Mouse (Mus musculus): Measurements from ENCODE around the gene Slc39a7. TPM values are rescaled to one million over a fixed set of nuclear protein-coding genes. Genes with fewer than 3 reads are reported as not detected.
A peak's percentile ranks its signal among the peaks of the same experiment; 100 is the strongest.
"Not testable (repeated sequence)": the region's sequence is repeated elsewhere in the genome, so short reads cannot be mapped to it uniquely, and the experiment has no call there.

Gene Slc39a7
- polyA plus RNA-seq, 1 experiment, result 57.2 TPM

DNA sequence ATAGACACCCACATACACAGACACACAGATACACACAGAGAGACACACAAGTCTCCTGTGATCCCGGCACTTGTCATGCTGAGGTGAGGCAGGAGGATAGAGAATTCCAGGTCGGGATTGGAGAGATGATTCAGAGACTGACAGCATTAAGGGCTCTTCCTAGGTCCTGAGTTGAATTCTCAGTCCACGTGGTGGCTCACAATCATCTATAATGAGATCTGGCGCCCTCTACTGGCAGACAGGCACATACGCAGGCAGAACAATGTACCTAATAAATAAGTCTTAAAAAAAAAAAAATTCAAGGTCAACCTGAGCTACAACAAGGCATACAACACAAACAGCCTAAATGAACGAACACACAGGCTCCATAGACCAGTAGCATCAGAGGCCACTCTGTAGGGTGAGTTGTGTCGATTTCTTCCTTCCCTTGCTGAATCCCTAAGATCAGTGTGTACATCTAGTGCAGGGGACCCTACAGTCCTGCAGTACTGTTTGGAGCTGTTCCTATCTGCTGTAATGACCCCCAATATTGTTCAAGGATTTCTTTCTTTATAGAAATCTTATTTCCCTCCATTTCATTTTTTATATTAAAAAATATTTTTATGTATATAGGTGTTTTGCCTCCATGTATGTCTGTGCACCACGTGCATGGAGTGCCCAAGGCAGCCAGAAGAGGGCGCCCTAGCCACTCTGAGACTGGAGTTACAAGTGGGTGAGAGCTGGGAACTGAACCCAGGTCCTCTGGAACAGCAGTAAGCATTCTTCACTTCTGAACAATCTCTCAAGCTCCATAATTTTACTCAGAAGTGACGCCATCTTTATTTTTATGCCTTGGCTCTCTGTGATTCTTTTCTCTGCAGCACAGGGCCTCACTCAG is 39.5 kb downstream of the Slc39a7 start:
- peak; percentile 64 for TF ChIP-seq CTCF (IDR thresholded peaks at IDR 0.05; ENCODE audit: low read depth, low read length)
- no peak for TF ChIP-seq POLR2A (IDR thresholded peaks at IDR 0.05; ENCODE audit: insufficient read depth, low read length)
- TF ChIP-seq EP300 (IDR thresholded peaks at IDR 0.05; ENCODE audit: insufficient read depth, low read depth, low read length), result no peak
- Histone ChIP-seq H3K27ac (ENCODE audit: insufficient read depth, low read length) (no peak overlapping the region), H3K36me3 (ENCODE audit: control insufficient read depth, insufficient read depth, low read length, poor library complexity, severe bottlenecking) (no peaks in the 10 kb centered on the region), H3K27me3 (ENCODE audit: control insufficient read depth, insufficient read depth, low read length, poor library complexity, severe bottlenecking) (no peaks in the 10 kb centered on the region), H3K9me3 (replicated peaks; ENCODE audit: control insufficient read depth, insufficient read depth, low read length, poor library complexity, severe bottlenecking) (no peaks in the 10 kb centered on the region), H3K4me1 (ENCODE audit: control insufficient read depth, insufficient read depth, low read length) (no peaks in the 10 kb centered on the region), H3K4me3 (ENCODE audit: low read depth, low read length) (peak overlapping the region; percentile 21; the same call in 1 of the 2 replicates), H3K9ac (ENCODE audit: low read depth, poor library complexity, severe bottlenecking) (peak overlapping the region; percentile 23; the same call in 1 of the 2 replicates)

DNA sequence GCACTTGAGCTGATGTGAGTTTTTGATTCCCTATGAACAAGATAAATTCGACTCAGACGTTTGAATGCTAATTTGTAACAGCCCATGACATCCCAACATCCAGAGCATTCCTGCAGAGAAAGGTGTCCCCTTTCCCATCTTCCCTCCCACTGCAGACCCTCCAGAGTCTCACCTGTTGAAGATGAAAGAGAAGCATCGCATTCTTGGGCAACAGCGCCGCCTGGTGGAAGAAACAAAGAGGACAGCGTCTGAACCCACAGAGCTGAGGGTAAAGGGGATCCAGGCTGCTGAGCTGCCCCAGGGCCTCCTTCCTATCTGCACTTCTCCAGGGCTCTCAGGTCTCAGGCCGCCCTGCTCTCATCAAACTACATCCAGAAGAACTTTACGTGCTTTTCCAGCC is 49.3 kb downstream of the Slc39a7 start:
- not testable (repeated sequence) for H3K9me3 ChIP-seq (replicated peaks; ENCODE audit: control insufficient read depth, insufficient read depth, low read length, poor library complexity, severe bottlenecking); H3K4me1 ChIP-seq (ENCODE audit: control insufficient read depth, insufficient read depth, low read length); H3K27ac ChIP-seq (ENCODE audit: insufficient read depth, low read length); H3K36me3 ChIP-seq (ENCODE audit: control insufficient read depth, insufficient read depth, low read length, poor library complexity, severe bottlenecking); H3K27me3 ChIP-seq (ENCODE audit: control insufficient read depth, insufficient read depth, low read length, poor library complexity, severe bottlenecking); H3K9ac ChIP-seq (ENCODE audit: low read depth, poor library complexity, severe bottlenecking)
- TF ChIP-seq CTCF (IDR thresholded peaks at IDR 0.05; ENCODE audit: low read depth, low read length), result peak; percentile 58
- H3K4me3 ChIP-seq (ENCODE audit: low read depth, low read length), result 0 out of 2 replicates have a peak overlapping the region, but pooled peaks have one; percentile 13

DNA sequence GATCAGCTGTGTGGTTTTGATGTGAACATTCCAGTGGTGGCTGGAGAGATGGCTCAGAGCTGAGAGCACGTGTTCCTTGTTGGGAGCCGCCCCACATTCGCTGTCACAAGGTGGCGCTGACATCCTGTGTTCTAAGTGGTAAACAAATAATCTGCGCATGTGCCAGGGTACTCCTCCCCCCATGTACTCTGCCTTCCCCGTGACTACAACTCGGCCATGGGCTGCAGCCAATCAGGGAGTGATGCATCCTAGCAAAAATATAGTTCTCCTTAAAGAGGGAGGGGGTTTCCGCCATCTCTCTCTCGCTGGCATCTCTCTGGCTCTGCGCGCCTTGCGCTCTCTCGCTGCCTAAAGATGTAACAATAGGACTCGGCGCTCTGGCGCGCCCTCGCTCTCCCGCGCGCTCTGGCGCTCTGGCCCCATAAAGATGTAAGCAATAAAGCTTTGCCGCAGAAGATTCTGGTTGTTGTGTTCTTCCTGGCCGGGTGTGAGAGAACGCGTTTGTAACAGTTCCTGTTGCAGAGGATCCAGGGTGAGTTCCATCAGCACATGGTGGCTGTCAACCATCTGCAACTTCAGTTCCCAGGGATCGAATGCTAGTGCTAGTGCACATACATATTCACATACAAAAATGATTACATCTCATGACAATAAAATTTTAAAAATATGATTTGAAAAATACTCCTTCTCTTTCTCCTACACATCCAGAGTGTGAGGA is 50.1 kb downstream of the Slc39a7 start:
- peak overlapping the region; percentile 42 for H3K27ac ChIP-seq (ENCODE audit: insufficient read depth, low read length)

DNA sequence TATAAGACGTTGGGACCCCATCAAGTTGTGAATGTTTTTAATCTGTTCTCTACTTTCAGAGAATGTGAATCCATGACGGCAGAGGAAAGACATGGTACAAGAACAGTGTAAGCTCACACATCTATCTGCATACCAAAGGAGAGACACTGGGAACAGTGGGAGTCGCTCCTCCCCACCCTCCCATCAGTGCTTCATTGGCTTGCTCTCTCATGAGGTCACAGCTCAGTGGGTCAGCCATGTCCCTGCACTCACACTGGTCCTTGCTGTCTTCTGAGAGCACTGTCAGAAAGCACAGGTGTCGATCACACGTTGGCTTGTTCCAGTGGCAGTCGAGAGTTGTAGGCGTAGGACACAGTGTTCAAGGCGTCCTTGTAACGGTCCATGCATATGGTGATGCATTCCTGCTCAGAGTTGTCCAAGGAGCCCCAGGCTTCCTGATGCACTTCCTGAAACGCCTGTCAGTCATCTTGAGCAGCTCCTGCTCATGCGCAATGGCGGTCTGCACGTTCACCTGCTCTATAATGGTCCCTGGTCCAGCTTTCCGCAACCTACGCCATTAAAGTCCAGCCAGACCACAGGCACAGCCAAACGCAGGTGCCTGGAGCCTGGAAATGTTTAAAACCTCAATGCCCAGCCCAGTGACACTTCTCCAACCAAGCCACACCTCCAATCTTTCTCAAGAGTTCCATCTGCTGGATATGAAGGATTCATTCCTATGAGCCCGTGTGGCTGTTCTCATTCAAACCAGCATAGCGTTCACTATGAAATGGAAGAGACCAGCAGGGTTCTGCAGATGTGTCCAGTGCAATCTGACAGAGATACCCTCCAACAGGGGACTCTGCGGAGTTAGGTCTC is 51.1 kb downstream of the Slc39a7 start:
- Histone ChIP-seq H3K27ac (ENCODE audit: insufficient read depth, low read length) (no peak overlapping the region), H3K9me3 (replicated peaks; ENCODE audit: control insufficient read depth, insufficient read depth, low read length, poor library complexity, severe bottlenecking) (no peaks in the 10 kb centered on the region), H3K4me3 (ENCODE audit: low read depth, low read length) (peak overlapping the region; percentile 3; the same call in 1 of the 2 replicates), H3K27me3 (ENCODE audit: control insufficient read depth, insufficient read depth, low read length, poor library complexity, severe bottlenecking) (peaks cover 2% of the 10 kb centered on the region; the same call in 1 of the 2 replicates), H3K36me3 (ENCODE audit: control insufficient read depth, insufficient read depth, low read length, poor library complexity, severe bottlenecking) (no peaks in the 10 kb centered on the region), H3K9ac (ENCODE audit: low read depth, poor library complexity, severe bottlenecking) (no peak overlapping the region), H3K4me1 (ENCODE audit: control insufficient read depth, insufficient read depth, low read length) (peaks cover 7% of the 10 kb centered on the region)
- TF ChIP-seq EP300 (IDR thresholded peaks at IDR 0.05; ENCODE audit: insufficient read depth, low read depth, low read length), result 0 out of 2 replicates have a peak, but pooled peaks have one; percentile 57
- TF ChIP-seq POLR2A (IDR thresholded peaks at IDR 0.05; ENCODE audit: insufficient read depth, low read length), result no peak
- no peak for TF ChIP-seq CTCF (IDR thresholded peaks at IDR 0.05; ENCODE audit: low read depth, low read length)

More for the DNA sequence above, 50.1 kb downstream of the Slc39a7 start:
- H3K36me3 ChIP-seq (ENCODE audit: control insufficient read depth, insufficient read depth, low read length, poor library complexity, severe bottlenecking); H3K27me3 ChIP-seq (ENCODE audit: control insufficient read depth, insufficient read depth, low read length, poor library complexity, severe bottlenecking); H3K9me3 ChIP-seq (replicated peaks; ENCODE audit: control insufficient read depth, insufficient read depth, low read length, poor library complexity, severe bottlenecking); H3K4me1 ChIP-seq (ENCODE audit: control insufficient read depth, insufficient read depth, low read length): not testable (repeated sequence)
- Histone ChIP-seq H3K9ac (ENCODE audit: low read depth, poor library complexity, severe bottlenecking) (peak overlapping the region; percentile 50), H3K4me3 (ENCODE audit: low read depth, low read length) (peak overlapping the region; percentile 81)
- TF ChIP-seq POLR2A (IDR thresholded peaks at IDR 0.05; ENCODE audit: insufficient read depth, low read length), result peak; percentile 59
- peak; percentile 64 for TF ChIP-seq CTCF (IDR thresholded peaks at IDR 0.05; ENCODE audit: low read depth, low read length)
- peak; percentile 82 for TF ChIP-seq EP300 (IDR thresholded peaks at IDR 0.05; ENCODE audit: insufficient read depth, low read depth, low read length)

DNA sequence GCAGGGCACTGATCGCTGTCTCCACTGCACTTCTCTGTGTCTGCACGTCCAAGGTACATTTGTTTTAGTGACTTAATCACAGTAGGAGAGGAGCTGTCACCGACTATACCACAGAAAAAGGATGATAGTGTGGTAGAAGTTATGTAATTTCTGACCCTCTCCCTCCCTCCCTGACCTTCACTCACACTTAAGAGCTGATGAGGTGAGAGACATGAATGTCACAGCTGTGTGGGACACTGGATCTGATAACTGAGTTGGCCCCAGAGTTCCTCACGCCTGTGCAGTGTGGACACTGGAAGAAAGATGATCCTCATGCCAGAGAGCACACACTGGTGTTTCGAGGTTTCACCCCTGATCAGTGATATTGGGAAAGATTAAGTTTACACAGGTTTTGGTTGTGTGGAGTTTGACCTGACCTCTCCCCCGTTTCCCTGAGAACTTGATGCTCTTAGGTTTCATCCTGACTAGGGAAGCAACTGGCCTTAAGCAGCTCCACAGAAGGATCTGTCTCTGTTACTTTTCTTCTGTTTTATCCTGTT is 51.9 kb downstream of the Slc39a7 start:
- Histone ChIP-seq H3K4me1 (ENCODE audit: control insufficient read depth, insufficient read depth, low read length) (peaks cover 7% of the 10 kb centered on the region), H3K9ac (ENCODE audit: low read depth, poor library complexity, severe bottlenecking) (no peak overlapping the region), H3K27ac (ENCODE audit: insufficient read depth, low read length) (no peak overlapping the region), H3K4me3 (ENCODE audit: low read depth, low read length) (no peak overlapping the region), H3K36me3 (ENCODE audit: control insufficient read depth, insufficient read depth, low read length, poor library complexity, severe bottlenecking) (no peaks in the 10 kb centered on the region), H3K27me3 (ENCODE audit: control insufficient read depth, insufficient read depth, low read length, poor library complexity, severe bottlenecking) (peaks cover 2% of the 10 kb centered on the region; the same call in 1 of the 2 replicates), H3K9me3 (replicated peaks; ENCODE audit: control insufficient read depth, insufficient read depth, low read length, poor library complexity, severe bottlenecking) (no peaks in the 10 kb centered on the region)
- TF ChIP-seq CTCF (IDR thresholded peaks at IDR 0.05; ENCODE audit: low read depth, low read length) (no peak), POLR2A (IDR thresholded peaks at IDR 0.05; ENCODE audit: insufficient read depth, low read length) (no peak), EP300 (IDR thresholded peaks at IDR 0.05; ENCODE audit: insufficient read depth, low read depth, low read length) (no peak)
